Mouse (Mus musculus) neural tube, embryonic 10.5 days (tissue): ENCODE measurements around the gene Nudcd3.

Experiments
- DNase-seq: peaks from one replicate; pipeline ENCODE4 v3.0.0-alpha.2; 2017; ENCODE audit warnings: low spot score; ENCODE audit errors: extremely low spot score

Gene Nudcd3

GRCm38 (mm10) chr11:6178673-6179166, 21.5 kb downstream of the Nudcd3 start:
- peak; percentile 23 for DNase-seq

GRCm38 (mm10) chr11:6177781-6178420, 22.3 kb downstream of the Nudcd3 start:
- no peak for DNase-seq

- DNase-seq = no peak
Observed at GRCm38 (mm10) chr11:6175506-6175905, 24.7 kb downstream of the Nudcd3 start.

GRCm38 (mm10) chr11:6174719-6175118, 25.5 kb downstream of the Nudcd3 start:
- no peak for DNase-seq

GRCm38 (mm10) chr11:6169041-6169663, 31.1 kb downstream of the Nudcd3 start:
- DNase-seq = no peak

- no peak for DNase-seq
Observed at GRCm38 (mm10) chr11:6166351-6166750, 33.9 kb downstream of the Nudcd3 start.

GRCm38 (mm10) chr11:6165391-6166081, 34.7 kb downstream of the Nudcd3 start:
- no peak for DNase-seq

- DNase-seq = no peak
Observed at GRCm38 (mm10) chr11:6164781-6165180, 35.4 kb downstream of the Nudcd3 start.

- no peak for DNase-seq
Observed at GRCm38 (mm10) chr11:6163706-6164105, 36.5 kb downstream of the Nudcd3 start.

- DNase-seq = no peak
Observed at GRCm38 (mm10) chr11:6163062-6163461, 37.2 kb downstream of the Nudcd3 start.

- DNase-seq = no peak
Observed at GRCm38 (mm10) chr11:6161549-6161948, 38.7 kb downstream of the Nudcd3 start.

- DNase-seq = no peak
Observed at GRCm38 (mm10) chr11:6160663-6161271, 39.4 kb downstream of the Nudcd3 start.

GRCm38 (mm10) chr11:6159704-6160275, 40.4 kb downstream of the Nudcd3 start:
- no peak for DNase-seq

GRCm38 (mm10) chr11:6158515-6158914, 41.7 kb downstream of the Nudcd3 start:
- no peak for DNase-seq

- no peak for DNase-seq
Observed at GRCm38 (mm10) chr11:6157119-6157518, 43.1 kb downstream of the Nudcd3 start.

GRCm38 (mm10) chr11:6156651-6157050, 43.6 kb downstream of the Nudcd3 start:
- no peak for DNase-seq

GRCm38 (mm10) chr11:6154211-6154701, 46.0 kb downstream of the Nudcd3 start:
- no peak for DNase-seq

- DNase-seq = no peak
Observed at GRCm38 (mm10) chr11:6152864-6153263, 47.4 kb downstream of the Nudcd3 start.

GRCm38 (mm10) chr11:6138233-6138950, 61.8 kb downstream of the Nudcd3 start:
- DNase-seq = no peak

GRCm38 (mm10) chr11:6132886-6133285, 67.3 kb downstream of the Nudcd3 start:
- DNase-seq = no peak

GRCm38 (mm10) chr11:6130578-6130977, 69.6 kb downstream of the Nudcd3 start:
- DNase-seq = no peak
